Mouse (Mus musculus) heart, adult 8-10 months (tissue): ENCODE data around the gene Olfr56. TPM values are rescaled to one million over a fixed set of nuclear protein-coding genes. Genes with fewer than 3 reads are reported as not detected.

ENCODE experiments used
- DNase-seq: peaks from one replicate; pipeline ENCODE4 v3.0.0; 2022; ENCODE audit warnings: low spot score
- total RNA-seq, 4 experiments: library from RNA; stranded (reverse); gene quantifications; 2 replicates each; pipeline ENCODE4 v1.2.4; 2022

Gene Olfr56
- total RNA-seq, 4 experiments from 2014 or later = 0.09 to 0.14 (median 0.09) TPM; not detected in 1

DNA sequence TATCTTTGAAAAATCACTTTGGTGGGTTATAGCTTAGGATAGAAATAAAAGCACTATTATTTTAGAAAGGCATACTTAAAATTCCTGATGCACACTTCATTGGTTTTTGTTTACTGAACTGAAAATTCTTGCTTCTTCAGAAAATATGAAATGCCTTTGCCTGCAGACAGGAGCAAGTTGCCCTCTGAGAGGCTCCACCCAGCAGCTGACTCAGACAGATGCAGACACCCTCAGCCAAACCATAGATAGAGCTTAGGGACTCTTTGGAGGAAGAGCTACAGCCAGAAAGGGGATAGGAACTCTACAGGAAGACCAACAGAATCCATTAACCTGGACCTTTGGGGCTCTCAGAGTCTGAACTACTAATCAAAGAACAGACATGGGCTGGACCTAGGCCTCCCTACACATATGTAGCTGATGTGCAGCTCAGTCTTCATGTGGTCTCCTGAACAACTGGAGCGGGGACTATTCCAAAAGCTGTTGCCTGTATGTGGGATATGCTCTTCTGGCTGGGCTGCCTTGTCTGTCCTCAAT is 113.4 kb downstream of the Olfr56 start:
- DNase-seq = no peak

DNA sequence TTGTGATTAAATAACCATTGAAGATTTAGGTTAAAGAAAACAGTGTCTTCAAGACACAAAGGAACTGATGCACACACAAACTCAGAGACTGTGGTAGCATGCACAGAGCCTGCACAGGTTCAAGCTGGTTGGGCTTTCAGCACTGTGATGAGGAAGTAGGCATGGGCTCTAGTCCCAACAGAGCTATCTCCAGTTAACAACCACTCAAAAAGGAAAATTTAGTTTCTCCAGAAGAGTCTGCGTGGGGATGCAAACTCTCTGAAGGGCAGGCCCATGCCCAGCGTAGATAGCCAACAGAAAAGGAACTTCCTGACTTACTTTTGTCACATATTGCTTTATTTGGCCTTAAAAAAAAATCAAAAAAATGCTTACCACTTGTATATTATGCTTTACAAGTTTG is 114.1 kb downstream of the Olfr56 start:
- DNase-seq = no peak

DNA sequence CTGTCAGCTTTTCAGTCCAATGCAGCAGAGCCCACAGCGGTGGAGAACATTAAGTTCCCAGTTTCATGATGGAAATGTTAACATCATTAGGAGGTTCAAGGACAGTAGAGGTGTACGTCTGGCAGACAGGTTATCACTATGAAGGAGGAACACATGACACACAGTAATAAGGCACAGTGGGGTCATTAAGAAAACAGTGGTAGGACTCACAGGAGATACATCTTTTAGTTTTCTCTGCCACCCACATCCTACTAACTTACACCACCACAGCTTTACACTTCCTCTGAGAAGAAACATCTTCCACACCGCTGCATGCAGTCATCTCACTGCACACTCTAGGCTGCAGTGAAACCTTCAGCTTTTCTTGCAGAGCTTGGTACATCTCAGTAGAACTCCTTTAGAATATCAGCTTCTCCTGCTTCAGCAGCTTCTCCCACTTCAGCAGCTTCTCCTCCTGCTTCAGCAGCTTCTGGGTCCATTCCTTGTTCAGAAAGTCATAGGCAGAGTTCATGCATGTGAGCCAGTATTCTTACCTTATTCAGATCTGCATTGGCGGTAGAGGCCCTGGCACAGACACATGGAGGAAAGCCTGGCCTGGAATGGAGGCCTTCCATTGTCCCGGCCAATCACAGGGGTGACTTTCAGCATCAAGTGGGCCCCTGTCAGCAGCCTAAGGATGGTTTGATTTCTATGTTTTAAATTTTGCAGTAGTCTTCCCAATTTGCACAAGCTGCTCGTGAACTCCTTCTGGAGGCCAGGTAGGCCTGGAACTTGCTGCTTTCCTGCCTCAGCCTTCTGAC is 115.4 kb downstream of the Olfr56 start:
- DNase-seq = no peak

DNA sequence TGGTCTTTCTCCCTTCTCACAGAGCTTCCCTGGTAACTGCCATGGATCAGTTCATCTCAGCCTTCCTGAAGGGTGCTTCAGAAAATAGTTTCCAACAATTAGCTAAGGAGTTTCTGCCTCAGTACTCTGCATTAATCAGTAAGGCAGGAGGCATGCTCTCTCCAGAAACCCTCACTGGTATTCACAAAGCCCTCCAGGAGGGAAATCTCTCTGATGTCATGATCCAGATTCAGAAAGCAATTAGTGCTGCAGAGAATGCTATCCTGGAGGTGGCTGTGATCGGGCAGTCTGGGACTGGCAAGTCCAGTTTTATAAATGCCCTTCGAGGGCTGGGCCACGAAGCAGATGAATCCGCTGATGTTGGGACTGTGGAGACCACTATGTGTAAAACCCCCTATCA is 116.7 kb downstream of the Olfr56 start:
- DNase-seq = no peak

DNA sequence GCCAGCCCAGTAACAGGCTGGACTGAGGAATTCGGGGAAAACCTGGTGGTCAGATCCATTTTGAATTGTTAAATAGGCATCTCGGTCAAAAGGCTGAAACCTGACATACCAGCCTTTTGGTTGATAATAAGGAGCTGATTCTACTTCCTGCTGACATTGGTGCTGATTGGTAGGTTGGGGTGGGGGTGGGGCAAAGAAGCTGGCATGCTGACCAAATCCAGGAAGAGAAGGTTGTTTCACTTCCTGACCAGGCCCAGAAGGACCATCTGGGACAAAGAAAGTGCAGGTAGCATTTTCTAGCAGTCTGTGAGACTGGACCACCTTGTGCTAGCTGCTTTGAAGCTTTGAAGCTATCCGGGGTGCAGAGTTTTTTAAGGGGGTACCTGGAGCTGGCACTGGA is 121.7 kb downstream of the Olfr56 start:
- no peak for DNase-seq

DNA sequence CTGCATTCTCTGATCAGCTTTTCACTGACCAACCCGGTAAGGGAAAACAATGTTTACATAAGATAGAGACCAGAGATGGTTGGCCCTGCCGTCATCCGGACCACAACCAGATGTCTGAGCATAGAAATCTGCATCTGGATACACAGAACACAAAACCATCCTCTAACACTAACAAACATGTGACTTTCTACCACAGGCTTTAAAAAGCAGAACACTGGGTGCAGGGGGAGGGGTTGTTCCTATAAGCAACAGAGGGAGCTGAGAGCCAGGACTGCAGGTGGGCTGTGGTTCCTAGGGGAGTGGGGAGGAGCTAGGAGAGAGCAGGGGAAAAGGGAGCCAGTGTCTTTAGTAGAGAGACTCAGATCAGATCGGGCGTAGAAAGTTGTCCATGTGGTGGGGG is 122.8 kb downstream of the Olfr56 start:
- DNase-seq = no peak

DNA sequence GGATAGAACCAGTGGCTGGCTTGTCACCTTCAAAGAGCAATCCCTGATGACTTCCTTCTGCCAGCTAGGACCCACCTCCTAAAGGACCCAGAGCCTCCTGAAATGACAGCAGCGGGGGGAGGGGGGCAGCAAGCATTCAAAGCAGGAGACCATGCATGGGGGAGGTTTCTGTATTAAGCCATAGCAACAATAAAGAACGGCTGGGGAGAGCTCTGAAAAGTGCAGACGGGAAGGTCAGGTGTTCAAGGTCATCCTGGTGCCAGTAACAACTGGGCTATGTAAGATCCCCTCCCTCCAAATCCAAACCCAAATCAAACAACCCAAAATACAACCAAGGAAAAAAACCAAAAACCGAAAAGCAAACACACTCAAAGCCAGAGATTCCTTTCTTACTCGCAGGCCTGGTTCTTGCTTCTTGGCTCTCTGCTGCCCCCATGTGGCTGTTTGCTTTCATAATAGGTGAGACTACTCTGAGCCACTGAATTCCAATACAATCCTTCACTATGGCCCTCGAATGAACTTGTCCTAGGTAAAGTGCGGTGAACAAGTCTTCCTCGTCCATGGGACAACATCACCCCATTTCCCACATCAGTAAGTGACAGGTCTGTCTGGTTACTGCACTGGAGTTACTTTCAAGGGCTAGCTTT is 124.5 kb downstream of the Olfr56 start:
- DNase-seq = peak; percentile 91

DNA sequence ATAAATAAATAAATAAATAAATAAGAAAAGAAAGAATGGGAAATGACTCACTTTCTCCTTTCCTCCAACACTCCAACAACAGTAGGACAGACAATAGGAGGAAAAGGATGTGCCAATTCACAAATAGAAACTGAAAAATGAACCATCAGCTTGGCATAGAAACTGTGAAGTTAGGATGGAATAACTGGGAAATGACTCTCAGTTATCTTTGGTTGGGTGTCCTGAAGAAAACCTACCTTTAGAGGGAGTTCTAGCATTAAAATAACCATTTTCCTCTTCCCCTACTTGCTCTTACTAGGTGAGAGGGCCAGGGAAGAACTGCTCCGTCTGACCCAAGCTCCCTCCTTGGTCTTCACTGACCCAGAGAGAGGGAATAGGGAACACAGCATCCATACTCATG is 127.1 kb downstream of the Olfr56 start:
- no peak for DNase-seq

DNA sequence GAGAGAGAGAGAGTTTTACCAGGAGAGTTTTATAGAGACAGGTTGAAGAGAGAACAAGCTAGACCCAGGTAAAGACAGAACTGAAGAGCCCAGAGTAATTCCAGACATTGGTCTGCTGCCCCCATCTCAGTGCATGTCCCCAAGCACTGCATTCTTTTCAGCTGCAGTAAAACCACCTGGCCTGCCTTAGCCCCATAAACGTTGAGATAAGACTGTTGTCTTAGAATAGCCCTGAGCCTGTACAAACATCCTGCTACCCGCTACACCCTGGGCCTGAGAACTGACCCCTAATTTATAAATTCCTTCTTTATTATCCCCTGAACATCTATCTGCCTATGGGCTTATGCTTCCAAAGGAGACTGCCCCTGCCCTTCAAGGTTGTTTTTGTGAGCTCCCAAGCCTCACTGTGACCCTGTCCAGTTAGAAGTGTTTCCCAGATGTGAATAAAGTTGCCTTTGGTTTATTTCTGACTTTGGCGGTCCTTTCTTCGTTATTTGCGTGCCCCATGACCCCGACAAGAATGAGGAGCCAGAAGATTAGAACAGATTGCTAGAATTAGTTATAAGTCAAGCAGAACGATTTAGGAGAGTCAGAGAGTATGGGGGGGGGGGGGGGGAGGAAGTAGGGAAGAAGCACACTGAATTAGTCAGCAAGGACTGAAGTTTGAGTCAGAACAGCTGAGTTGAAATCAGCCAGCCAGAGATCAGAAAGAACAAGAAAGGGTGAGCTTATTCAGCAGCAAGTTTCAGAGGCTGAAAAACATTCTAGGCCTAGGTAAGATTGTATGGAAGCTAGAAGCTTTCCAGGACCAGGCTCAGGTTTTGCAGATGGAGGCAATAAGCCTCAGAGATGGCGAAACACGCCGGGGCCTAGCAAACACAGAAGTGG is 129.2 kb downstream of the Olfr56 start:
- DNase-seq = no peak

DNA sequence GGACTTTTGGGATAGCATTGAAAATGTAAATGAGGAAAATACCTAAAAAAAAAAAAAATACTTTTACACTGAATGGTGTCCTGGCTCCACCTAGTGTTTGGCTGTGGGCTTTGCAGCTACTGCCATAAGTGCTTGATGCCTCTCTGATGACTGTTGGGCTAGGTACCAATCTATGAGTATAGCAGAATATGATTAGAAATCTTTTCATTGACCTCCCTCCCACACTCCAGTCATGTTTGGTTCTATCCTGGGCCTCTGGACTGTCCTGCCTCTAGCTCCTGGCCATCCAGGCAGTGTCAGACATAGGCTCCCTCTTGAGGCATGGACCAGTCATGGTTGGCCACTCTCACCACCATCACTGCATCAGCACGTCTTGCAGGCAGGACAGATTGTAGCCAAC is 130.1 kb downstream of the Olfr56 start:
- no peak for DNase-seq

DNA sequence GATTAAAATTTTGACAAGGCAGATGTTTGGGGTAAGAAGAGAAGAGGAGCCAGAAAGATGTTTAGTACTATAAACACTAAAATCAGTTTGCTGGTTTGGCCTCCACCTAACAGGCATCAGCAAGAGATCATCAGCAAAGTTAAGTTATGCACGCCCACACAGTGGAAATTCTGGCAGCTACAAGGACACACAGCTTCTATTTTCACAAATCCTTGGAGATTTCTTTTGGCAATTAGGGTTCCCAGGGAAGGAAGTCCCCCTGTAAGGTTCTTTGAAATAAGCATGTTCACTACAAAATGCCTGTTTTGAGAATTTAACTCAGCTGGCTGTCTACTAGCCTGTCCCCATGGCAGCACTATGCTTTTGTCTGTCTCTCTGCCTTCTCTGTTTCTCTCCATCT is 132.3 kb downstream of the Olfr56 start:
- DNase-seq = no peak

DNA sequence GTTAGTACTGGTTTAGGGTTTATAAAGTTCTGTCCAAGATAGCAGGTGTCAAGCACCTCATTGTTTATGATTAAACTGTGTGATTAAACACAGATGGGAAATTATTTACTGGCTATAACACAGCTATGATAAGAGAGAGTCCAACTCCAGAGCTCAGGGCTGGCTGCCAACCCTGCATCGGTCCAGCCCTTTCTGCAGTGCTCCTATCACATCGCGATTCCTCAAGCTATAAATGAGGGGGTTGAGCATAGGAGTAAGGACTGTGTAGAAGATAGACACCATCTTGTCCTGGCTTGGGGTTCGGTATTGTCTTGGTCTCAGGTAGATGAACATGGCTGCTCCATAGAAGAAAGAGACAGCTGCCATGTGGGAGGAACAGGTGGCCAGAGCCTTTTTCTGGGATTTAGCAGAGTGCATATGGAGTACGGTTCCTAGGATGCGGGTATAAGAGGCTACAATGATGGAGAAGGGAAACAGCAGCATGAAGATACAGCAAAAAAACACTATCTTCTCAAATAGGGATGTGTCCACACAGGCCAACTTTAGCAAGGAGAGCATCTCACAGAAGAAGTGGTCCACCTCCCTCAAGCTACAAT is 134.0 kb downstream of the Olfr56 start:
- DNase-seq = no peak

DNA sequence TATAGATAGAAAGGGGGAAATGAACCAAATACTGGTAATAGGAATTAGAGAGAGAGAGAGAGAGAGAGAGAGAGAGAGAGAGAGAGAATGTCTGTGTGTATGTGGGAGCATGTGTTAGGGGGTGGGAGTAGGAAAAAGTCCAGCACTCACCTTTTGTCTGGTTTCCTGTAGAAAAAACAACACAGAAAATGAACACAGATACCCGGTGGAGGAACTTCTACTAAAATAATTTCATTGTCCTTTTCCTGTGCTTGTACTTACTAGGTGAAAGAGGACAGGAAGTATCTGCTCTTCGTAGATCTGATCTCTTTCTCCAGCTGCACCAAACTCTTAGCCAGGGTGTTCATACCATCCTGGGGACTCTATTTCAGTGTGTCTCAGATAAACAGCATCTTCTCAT is 135.5 kb downstream of the Olfr56 start:
- DNase-seq = no peak

DNA sequence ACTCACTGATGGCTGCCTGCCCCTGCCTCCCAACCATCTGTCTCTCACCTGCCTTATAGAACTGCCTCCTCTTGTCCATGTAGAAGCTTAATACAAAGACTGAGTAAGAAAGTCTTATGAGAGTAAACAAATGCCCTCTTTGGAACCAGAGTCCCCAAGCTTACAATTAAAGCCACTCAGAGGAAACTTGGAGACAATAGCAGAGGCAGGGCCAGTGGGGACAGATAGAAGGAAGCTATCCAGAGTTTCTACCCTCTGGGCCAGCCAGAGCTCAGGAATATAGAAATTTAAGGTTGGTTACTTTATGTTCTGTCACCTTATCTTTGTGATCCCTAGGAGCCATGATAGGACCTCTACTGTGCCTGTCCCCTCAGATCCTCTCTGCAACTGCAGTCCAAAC is 136.1 kb downstream of the Olfr56 start, which contains the start of gene Olfr1396:
Gene Olfr1396 (minus strand): TSS at position 101 of the 400 bp plus-strand sequence.
- DNase-seq = no peak

DNA sequence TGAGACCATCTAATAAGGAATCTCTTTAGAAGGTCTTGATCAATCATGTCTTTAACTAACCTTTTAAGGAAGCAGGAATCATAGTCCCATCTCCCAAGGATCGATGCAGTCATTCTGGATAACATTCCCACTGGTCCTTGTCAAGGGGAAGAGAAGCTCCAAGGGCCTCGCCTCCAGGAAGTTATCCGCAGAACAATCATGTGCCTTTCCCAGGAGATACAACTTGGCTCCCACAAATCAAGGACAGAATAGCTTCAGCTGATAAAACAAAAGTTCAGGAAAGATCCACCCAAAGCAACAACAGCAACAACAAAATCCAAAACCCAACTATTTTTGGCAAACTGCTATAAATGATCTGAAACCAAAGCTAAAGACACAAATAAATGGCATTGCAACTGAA is 140.9 kb downstream of the Olfr56 start:
- DNase-seq = no peak

DNA sequence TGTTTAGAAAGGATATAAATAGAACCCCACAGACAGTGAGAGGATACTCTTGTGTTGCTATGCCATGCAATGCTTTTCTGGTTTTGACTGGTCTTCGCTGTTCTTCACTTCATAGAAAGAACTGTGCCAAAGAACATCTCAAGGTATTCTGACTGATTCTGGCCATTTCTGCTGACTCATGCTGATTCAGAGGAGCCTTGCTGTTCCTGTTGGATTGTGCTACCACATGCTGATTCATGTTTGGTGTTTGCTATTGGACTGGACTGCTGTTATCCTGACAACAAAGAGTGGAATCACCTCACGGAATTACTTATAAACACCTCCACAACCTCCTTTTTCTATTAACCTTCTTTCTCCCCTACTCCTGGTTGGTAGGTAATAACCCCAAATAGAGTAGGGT is 145.5 kb downstream of the Olfr56 start:
- no peak for DNase-seq

DNA sequence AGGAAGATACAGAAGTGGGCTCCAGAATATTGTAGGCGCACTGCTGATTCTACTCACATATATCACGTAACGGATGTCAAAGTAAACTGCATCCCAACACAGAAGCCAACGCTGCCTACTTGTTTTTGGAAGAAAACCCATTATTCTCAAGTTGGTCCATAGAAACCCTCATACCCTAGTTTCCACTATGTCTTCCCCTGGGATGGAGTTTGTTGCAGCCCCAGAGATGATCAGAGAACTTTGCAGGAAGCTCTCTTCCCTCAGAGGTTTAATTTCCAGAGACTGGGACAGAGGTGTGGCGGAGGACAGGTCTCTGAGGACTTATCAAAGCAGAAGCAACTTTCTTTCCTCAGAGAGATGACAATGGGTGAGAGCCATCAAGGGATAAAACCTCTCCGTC is 163.3 kb downstream of the Olfr56 start, which contains the start of gene Olfr1395:
Gene Olfr1395 (plus strand): TSS at position 301 of the 400 bp plus-strand sequence.
- DNase-seq = no peak

DNA sequence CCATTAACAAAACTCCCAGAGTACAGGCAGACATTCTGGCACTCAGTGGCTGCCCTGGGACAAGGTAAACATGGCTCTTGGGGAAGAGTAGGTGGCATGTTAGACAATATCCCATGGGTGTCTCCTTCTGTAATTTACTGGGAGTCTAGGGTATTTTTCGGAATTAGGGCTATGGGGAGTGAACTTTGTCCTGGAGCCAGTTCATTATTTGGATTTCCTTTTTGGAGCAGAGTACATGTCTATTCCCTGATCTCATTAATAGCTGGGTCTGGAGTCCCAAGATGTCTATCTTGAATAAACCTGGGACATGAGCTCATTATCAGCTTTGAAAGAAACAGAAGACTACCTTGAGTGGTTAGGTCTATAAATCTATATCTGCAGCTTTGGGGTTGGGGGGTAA is 175.4 kb downstream of the Olfr56 start, which contains the start of gene Olfr1394:
Gene Olfr1394 (plus strand): TSS at position 301 of the 400 bp plus-strand sequence.
- no peak for DNase-seq

DNA sequence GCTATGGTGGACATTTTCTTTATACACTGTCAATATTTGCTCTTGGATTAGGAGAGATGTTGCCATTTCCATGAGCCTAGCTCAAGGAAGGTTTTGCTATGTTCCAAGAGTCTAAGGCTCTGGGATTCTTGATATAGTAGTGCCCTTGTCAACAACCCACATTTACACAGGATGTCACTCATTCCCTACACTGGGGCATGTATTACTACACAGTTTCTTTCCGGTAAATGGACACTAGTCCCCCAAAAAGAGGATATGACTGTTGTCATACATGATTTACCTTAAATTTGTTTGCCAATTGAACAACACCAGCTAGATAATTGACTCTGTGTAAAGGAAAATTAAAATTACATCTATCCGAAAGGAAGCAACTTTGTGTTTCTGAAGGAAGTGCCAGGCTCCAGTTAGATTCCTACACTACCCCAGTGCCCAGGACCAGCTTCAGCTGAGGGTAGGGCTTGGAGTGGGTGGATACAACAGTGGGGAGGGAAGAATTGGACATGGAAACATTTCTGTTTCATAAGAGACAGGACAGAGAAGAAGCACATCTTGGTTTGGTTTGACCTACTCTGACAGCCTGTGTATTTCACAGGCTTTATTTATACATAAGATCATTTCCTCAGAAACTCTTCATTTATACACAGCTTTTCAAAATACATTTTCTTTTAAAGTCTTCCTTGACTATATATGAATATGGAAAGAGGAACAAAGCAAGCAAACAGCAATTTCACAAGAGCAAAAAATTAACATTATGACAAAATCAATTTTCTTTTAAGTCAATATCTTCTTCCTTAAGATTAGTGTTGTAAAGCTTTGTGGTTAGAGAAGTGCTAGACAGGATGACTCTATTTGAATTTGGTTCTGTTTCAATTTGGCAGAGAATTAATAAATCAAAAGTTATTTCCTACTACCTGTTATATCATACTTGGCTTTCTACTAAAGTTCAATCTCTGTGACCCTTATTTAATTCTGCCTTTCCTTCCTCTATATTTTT is 178.4 kb downstream of the Olfr56 start:
- no peak for DNase-seq
